In genomic region chr10:8177618-8178017, GRCm38 (mm10) we compare ENCODE assay signal across 12 mouse cellular contexts.
DNase-seq lines count a peak whose midpoint lies in the region; ATAC-seq and TF ChIP-seq lines count a peak whose summit lies in the region.
"Had no signal": no experiment of that assay in that cellular context is flagged by ENCODE, and none has a peak within 500 bp of the region (broad histone marks: within the 10 kb centered on the region; RNA-seq: fewer than 3 reads in every experiment).

No protein-coding gene starts in this region.

- no peak for DNase-seq in midbrain, postnatal 0 days (ENCODE audit: low spot score)
- peak; percentile 22 for DNase-seq in induced T-regulatory cell, adult 2 months (ENCODE audit: low read depth)
- DNase-seq in forebrain, embryonic 11.5 days (ENCODE audit: low spot score), result no peak
- no peak for DNase-seq in layer of hippocampus, adult 11-12 months (ENCODE audit: low spot score)

- H3K27ac ChIP-seq in hindbrain, embryonic 15.5 days (replicated peaks), result peak overlapping the region; percentile 58; the same call in 1 of the 2 replicates
- no peak overlapping the region for H3K27ac ChIP-seq in hindbrain, embryonic 12.5 days
- no peak overlapping the region for H3K27ac ChIP-seq in midbrain, postnatal 0 days (ENCODE audit: low read depth, low read length)
- H3K27ac ChIP-seq in midbrain, embryonic 13.5 days, result no peak overlapping the region
- H3K27ac ChIP-seq in forebrain, embryonic 11.5 days (ENCODE audit: low read depth, low read length), result no peak overlapping the region
- H3K27ac ChIP-seq: forebrain, embryonic 15.5 days; macrophage had no signal

- H3K4me3 ChIP-seq in hindbrain, embryonic 15.5 days, result no peak overlapping the region
- H3K4me3 ChIP-seq in hindbrain, embryonic 12.5 days, result no peak overlapping the region
- H3K4me3 ChIP-seq in midbrain, postnatal 0 days (ENCODE audit: low read depth, low read length), result no peak overlapping the region
- H3K4me3 ChIP-seq in midbrain, embryonic 13.5 days (replicated peaks), result no peak overlapping the region
- H3K4me3 ChIP-seq in forebrain, embryonic 11.5 days (ENCODE audit: low read depth, low read length), result no peak overlapping the region
- H3K4me3 ChIP-seq: forebrain, embryonic 15.5 days; limb, embryonic 12.5 days had no signal

- no peaks in the 10 kb centered on the region for H3K27me3 ChIP-seq in hindbrain, embryonic 15.5 days
- H3K27me3 ChIP-seq in hindbrain, embryonic 12.5 days, result no peaks in the 10 kb centered on the region
- no peaks in the 10 kb centered on the region for H3K27me3 ChIP-seq in midbrain, postnatal 0 days (ENCODE audit: insufficient read depth, low read length)
- no peaks in the 10 kb centered on the region for H3K27me3 ChIP-seq in midbrain, embryonic 13.5 days
- H3K27me3 ChIP-seq in forebrain, embryonic 11.5 days (ENCODE audit: control insufficient read depth, insufficient read depth, low read length), result no peaks in the 10 kb centered on the region
- H3K27me3 ChIP-seq: forebrain, embryonic 15.5 days; limb, embryonic 12.5 days had no signal

- H3K9ac ChIP-seq in hindbrain, embryonic 15.5 days, result no peak overlapping the region
- H3K9ac ChIP-seq in hindbrain, embryonic 12.5 days, result no peak overlapping the region
- H3K9ac ChIP-seq in midbrain, postnatal 0 days (replicated peaks; ENCODE audit: low read length, poor library complexity, severe bottlenecking), result no peak overlapping the region
- H3K9ac ChIP-seq in midbrain, embryonic 13.5 days (replicated peaks), result no peak overlapping the region
- H3K9ac ChIP-seq in forebrain, embryonic 11.5 days (ENCODE audit: low read length), result no peak overlapping the region
- H3K9ac ChIP-seq: forebrain, embryonic 15.5 days; limb, embryonic 12.5 days had no signal

- no peak for ATAC-seq in hindbrain, embryonic 15.5 days (ENCODE audit: low FRiP score, low read depth)
- no peak for ATAC-seq in hindbrain, embryonic 12.5 days (ENCODE audit: low FRiP score)
- no peak for ATAC-seq in midbrain, postnatal 0 days (ENCODE audit: low FRiP score)
- no peak for ATAC-seq in midbrain, embryonic 13.5 days
- no peak for ATAC-seq in forebrain, embryonic 11.5 days (replicated peaks; ENCODE audit: low FRiP score)
- no peak for ATAC-seq in frontal cortex, adult (ENCODE audit: low TSS enrichment)
- ATAC-seq: forebrain, embryonic 15.5 days had no signal

- peaks cover 28% of the 10 kb centered on the region for H3K4me1 ChIP-seq in hindbrain, embryonic 15.5 days (replicated peaks)
- H3K4me1 ChIP-seq in hindbrain, embryonic 12.5 days, result peaks cover 32% of the 10 kb centered on the region
- peaks cover 4% of the 10 kb centered on the region; the same call in 1 of the 2 replicates for H3K4me1 ChIP-seq in midbrain, postnatal 0 days (ENCODE audit: insufficient read depth, low read length)
- H3K4me1 ChIP-seq in midbrain, embryonic 13.5 days (replicated peaks), result peaks cover 23% of the 10 kb centered on the region
- H3K4me1 ChIP-seq in forebrain, embryonic 11.5 days (replicated peaks; ENCODE audit: control insufficient read depth, insufficient read depth, low read length), result 0 out of 2 replicates have a peak, but pooled peaks cover 4% of the 10 kb centered on the region

- H3K9me3 ChIP-seq in hindbrain, embryonic 15.5 days, result no peaks in the 10 kb centered on the region
- no peaks in the 10 kb centered on the region for H3K9me3 ChIP-seq in hindbrain, embryonic 12.5 days (replicated peaks)
- no peaks in the 10 kb centered on the region for H3K9me3 ChIP-seq in midbrain, postnatal 0 days (ENCODE audit: low read length)
- no peaks in the 10 kb centered on the region for H3K9me3 ChIP-seq in midbrain, embryonic 13.5 days
- no peaks in the 10 kb centered on the region for H3K9me3 ChIP-seq in forebrain, embryonic 11.5 days (ENCODE audit: control insufficient read depth, low read length)
- H3K9me3 ChIP-seq: forebrain, embryonic 15.5 days; G1E; limb, embryonic 12.5 days had no signal

- TF ChIP-seq CTCF in midbrain, postnatal 0 days (IDR thresholded peaks at IDR 0.05), result peak; percentile 35

- WGBS in hindbrain, embryonic 15.5 days, result 77% methylated on average over 5 of the region's 5 CpGs
- 74% methylated on average over 5 of the region's 5 CpGs for WGBS in hindbrain, embryonic 12.5 days
- 85% methylated on average over 5 of the region's 5 CpGs for WGBS in midbrain, postnatal 0 days
- WGBS in midbrain, embryonic 13.5 days, result 82% methylated on average over 5 of the region's 5 CpGs
- WGBS in forebrain, embryonic 11.5 days, result 74% methylated on average over 5 of the region's 5 CpGs

- H3K4me2 ChIP-seq in hindbrain, embryonic 15.5 days, result no peak overlapping the region
- no peak overlapping the region for H3K4me2 ChIP-seq in hindbrain, embryonic 12.5 days (replicated peaks)
- no peak overlapping the region for H3K4me2 ChIP-seq in midbrain, postnatal 0 days (ENCODE audit: low read depth, low read length, poor library complexity, severe bottlenecking)
- no peak overlapping the region for H3K4me2 ChIP-seq in midbrain, embryonic 13.5 days (replicated peaks)
- H3K4me2 ChIP-seq in forebrain, embryonic 11.5 days (ENCODE audit: low read depth, low read length, severe bottlenecking), result no peak overlapping the region
- H3K4me2 ChIP-seq: forebrain, embryonic 15.5 days; limb, embryonic 12.5 days had no signal

- H3K36me3 ChIP-seq in hindbrain, embryonic 15.5 days, result no peaks in the 10 kb centered on the region
- no peaks in the 10 kb centered on the region for H3K36me3 ChIP-seq in hindbrain, embryonic 12.5 days
- H3K36me3 ChIP-seq in midbrain, postnatal 0 days (ENCODE audit: insufficient read depth, low read length), result no peaks in the 10 kb centered on the region
- H3K36me3 ChIP-seq in midbrain, embryonic 13.5 days, result no peaks in the 10 kb centered on the region
- H3K36me3 ChIP-seq in forebrain, embryonic 11.5 days (ENCODE audit: control insufficient read depth, insufficient read depth, low read length), result no peaks in the 10 kb centered on the region
- H3K36me3 ChIP-seq: forebrain, embryonic 15.5 days; G1E; limb, embryonic 12.5 days had no signal
